Mouse (Mus musculus): ENCODE measurements around the gene Loxl4.

Loxl4 gene

DNA sequence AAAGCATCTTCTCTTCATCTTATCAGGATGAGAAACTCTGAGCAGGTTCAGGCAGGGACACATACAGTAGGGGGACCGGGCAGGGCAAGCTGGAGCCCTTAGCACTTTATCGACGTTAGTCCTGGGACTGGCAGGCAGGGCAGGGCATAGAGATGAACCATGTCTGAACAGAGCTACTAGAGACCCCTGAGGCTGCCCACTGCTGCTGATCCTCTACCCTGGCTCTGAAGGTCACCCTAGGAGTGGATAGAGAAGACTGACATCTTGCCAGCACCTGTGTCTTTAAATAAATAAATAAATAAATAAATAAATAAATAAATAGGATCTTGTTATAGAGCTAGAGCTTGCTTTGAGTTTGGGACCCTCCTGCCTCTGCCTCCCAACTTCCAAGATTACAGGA, 2.9 kb downstream of the Loxl4 start:
- DNase-seq (ENCODE audit: low read depth, low spot score) = no peak

DNA sequence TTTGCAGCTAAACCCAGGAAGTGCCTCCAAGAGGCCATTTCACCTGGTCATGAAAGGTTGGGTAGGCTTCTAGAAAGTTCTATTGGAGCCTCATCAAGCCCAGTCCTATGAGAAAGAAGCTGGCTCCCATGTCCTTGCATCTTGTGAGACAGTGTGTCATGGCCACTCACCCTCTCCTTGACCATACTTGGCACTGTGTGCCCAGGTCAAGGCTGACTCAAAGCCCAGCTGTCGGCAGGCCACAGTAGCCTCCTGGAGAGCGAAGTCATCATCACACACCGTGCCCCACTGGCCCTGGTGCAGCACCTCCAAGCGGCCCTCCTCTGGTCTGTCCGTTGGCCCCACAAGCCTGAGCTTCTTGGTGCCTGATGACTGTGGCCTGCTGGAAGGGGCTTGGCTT, 4.5 kb downstream of the Loxl4 start:
- no peak for DNase-seq (ENCODE audit: low read depth, low spot score)

DNA sequence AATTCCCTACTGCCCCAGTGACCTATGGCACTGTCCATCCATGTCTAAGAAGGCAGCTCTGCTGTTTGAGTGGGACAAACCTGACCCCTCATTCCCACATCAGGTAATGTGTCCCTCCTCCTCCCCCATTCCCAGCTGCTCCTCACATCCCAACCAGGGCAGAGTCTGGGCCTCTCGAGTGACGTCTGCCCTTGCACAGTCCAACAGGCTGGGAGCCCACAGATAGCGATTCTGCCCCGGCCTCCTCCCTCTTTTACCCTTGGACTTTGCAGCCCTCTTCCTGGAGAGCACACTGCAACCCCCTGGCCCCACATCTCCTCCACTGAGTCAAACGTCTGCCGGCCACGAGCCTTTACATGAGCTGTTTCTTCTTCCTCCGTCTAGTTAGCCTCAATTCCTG, 10.0 kb downstream of the Loxl4 start:
- DNase-seq (ENCODE audit: low read depth, low spot score) = no peak

DNA sequence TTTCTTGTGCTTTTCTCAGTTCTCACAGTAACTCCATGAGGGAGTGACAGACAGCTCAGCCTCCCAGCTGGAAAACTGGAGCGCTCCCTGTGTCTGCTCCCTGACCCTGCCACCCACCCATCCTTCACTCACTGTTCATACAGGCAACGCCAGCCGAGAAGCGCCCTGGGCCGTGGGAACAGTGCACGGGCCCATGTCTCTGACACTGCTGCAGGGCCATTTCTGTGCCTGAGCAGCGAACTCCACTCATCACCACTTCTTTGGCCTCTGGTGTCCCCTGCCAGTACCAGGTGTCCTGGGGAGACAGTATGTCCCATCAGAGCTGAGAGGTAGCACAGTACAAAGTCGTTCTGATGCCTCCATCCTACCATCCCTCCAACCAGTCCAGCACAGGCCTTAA, 10.6 kb downstream of the Loxl4 start:
- DNase-seq (ENCODE audit: low read depth, low spot score) = no peak

DNA sequence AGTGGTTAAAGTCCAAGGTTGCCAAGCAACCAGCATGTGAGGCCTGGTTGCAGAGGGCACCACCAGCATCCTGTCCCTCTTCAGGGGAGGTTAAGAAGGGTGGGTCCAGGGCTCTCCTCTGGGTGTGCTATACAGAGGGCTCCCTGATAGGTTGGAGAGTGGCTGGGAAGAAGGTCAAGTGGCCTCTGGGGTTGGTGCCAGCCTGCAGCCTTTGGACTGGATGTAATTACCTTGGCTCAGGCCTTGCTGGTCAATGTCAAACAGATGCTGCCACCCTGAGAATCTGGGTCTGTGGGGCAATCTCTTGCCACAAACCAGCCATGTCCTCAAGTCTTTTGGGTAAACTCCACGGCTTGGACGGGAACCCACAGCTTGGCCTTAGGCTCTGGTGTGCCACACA, 11.2 kb downstream of the Loxl4 start:
- DNase-seq (ENCODE audit: low read depth, low spot score) = no peak

DNA sequence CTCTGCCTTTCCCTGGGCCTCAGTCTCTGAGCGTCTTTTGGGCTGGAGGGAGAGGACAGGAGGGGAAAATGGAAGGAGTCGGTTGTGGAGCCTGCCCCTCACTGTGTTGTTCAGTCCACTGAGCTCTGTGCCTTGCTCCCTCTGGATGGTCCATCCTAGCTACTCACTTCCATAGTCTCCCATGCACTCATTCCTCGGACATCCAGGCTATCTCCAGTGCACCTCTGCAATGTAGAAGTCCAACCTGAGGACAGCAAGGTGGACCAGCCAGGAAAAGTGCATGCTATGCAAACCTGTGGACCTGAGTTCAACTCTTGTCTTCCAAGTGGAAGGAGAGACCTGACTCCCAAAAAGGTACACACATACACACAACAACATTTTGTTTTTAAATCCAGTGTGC, 12.0 kb downstream of the Loxl4 start:
- DNase-seq (ENCODE audit: low read depth, low spot score) = no peak

DNA sequence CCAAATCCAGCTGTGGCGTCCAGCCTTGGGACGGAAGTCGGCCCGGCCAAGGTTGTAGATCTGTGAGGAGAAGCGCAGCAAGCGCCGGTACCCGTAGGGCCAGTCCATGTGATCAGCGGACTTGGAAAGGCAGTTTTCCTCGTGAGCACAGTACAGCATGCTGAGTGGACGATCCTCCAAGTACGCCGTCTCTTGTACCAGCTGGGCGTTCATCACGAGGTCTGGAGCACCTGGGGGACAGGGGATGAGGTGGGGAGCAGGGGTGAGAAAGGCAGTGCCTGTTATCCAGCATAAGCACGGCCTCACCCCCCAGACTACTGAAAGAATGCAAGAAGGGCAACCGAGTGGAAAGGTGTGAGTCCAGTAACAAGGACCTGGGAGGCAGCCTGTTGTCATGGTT, 12.7 kb downstream of the Loxl4 start:
- DNase-seq (ENCODE audit: low read depth, low spot score) = no peak

DNA sequence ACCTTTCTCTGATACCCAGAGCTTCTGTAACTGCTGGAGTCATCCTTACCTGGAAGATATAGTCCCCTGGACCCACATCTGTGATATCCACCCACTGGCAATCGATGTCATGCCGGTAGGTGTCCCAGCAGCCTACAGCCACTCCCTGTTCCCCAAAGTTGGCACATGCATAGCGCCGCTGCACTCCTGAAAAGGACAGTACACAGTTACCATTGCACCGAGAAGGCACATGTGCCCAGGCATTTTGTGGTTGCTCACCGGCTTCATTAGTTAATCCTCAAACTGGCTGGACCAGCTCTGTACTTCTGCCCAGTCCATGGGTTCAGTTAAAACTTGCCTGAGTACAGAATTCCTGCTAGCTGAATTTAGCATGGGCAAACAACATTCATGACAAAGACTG, 14.7 kb downstream of the Loxl4 start:
- DNase-seq (ENCODE audit: low read depth, low spot score) = no peak

DNA sequence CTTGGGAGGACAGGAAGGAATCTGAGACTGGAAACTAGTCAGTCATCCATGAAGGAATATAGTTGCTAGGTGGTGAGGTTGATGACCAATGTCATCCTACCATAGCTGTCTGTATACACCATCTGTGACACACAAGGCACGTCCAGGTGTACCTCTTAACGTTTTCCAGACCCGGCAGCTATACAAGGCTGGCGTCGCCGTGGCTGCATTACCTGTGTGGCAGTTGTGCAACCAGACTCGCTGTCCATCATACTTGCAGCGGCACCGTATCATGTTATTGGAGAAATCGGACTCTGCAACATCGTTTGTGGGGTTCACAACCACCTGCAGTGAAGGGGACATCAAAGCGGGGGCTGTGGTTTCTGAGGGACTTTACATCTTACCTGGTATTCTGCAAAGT, 15.3 kb downstream of the Loxl4 start:
- DNase-seq (ENCODE audit: low read depth, low spot score) = no peak

DNA sequence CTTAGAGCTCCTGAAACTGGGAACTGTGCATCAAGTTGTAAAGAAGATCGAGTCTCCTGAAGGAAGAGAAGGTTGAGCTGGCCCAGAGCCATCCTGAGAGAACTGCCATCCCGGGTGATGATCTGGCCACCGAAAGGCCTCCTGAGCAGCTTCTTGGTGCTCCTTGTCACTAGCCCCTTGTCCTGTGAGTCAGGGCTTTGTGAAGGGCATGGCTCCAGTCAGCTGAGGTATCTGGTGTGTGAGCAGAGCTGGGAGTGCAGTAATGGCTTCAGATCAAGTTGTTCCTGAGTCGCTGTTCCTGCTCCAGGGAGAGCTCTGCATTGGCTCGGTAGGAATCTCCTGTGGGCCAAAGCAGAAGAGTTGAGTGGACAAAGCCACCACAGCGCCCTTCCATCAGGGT, 17.5 kb downstream of the Loxl4 start:
- DNase-seq (ENCODE audit: low read depth, low spot score) = no peak

DNA sequence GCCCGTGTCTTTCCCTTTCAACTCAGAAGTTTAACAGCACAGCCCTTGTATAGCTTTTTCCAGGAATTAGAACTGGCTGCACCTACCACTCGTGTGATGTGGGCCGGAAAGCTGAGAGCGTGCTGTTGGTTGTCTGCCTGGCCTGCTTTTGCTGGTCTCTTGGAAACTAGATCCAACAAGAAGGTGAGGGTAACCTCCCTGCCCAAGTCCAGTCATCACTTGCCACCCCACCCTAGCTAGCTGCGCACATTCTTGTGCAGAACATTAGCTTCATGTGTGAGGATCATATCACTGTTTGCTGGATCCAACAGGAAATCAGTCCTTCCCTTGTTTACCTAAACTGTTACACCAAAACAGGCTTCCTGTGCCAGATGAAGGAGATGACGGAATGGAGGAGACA, 19.2 kb downstream of the Loxl4 start:
- no peak for DNase-seq (ENCODE audit: low read depth, low spot score)

DNA sequence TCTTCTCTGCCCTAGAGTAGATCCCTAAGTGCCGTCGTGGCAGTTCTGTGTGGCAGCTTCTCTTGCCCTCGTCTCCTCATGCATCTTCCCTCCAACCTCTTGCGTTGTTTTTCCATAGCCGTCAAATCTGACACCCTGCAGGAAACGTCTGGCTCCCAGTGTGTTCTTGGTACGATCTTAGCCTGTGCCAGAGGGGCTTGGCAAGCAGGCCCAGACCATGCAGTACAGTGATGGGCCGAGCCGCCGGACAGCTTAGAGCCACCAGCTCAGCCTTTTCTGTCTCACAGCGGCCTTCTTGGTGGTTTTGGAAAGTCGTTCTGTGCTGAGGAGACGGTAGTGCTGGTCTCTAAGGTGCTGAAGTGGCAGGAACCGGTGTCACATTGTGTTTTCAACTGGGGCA, 21.1 kb downstream of the Loxl4 start:
- no peak for DNase-seq (ENCODE audit: low read depth, low spot score)

DNA sequence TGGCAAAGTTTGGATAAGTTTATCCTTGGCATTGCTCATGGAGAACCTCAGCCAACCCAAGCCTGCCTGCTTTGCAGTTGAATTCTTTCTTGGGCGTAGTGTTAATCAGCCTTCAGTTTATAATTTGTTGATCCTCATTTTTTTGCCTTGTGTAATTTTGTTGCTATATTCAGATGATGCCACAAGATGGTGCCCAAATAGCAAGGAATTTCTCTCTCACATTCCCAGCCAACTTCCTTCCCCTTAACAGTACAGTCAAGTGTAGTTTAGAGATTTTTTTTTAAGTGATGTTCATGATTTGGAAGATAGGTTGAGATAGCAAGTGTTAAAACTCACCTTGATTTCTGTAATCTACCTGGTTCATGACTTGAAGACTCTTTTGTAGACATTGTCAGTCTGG, 23.4 kb downstream of the Loxl4 start:
- DNase-seq (ENCODE audit: low read depth, low spot score) = no peak

DNA sequence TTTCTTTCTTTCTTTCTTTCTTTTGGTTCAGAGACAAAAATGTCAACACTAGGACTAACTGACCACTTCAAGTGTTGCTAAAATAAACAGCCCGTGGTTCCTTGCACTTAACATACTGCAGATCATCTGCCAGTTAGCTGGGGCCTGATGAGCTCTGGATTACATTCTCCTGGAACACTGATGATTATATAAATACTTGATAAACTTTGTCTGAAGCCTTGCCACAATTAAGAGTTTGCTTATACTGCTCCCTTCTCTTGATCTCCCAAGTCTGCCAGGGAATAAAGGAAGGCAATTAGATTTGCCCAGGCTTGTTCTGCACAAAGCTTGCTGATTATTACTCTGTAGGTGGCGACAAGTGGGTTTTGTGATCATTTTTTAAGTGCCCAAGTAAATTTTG, 24.9 kb downstream of the Loxl4 start:
- no peak for DNase-seq (ENCODE audit: low read depth, low spot score)

DNA sequence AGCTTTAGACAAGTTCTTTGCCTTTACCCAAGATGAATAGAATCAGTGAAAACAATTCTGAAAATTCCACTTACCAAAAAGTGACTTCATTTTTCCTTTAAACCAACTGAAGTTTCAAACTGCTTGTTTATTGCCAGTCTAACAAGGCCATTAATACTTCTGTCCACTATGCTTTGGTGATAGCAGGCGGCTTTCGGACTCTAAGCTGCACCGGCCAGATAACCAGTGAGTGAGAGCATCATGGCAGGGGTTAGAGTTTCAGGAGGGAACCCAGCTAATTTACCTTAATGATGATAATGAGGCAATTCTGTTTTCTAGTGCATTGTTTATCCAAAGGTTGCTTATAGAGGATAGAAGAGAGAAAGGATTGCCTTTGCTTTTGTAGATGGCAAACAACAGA, 28.4 kb downstream of the Loxl4 start:
- DNase-seq (ENCODE audit: low read depth, low spot score) = peak; percentile 12

DNA sequence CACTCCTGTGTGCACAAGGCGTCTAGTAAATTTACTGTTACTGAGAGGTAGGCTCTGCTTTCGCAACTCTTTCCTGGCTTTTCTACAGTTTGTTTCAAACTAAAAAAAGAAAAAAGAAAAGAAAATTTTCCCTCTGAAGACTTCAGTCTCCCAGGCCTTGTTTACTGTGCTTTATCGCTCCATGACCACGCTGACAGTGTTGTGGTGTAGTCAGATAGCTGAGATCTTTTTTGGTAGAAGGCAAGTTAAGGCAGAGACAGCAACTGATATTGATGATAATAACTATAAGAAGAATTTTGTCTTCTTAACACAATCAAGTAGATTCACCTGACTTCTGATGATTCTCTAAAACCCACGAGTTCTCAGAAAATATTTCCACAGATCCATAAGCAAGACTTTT, 28.9 kb downstream of the Loxl4 start:
- DNase-seq (ENCODE audit: low read depth, low spot score) = peak; percentile 13

DNA sequence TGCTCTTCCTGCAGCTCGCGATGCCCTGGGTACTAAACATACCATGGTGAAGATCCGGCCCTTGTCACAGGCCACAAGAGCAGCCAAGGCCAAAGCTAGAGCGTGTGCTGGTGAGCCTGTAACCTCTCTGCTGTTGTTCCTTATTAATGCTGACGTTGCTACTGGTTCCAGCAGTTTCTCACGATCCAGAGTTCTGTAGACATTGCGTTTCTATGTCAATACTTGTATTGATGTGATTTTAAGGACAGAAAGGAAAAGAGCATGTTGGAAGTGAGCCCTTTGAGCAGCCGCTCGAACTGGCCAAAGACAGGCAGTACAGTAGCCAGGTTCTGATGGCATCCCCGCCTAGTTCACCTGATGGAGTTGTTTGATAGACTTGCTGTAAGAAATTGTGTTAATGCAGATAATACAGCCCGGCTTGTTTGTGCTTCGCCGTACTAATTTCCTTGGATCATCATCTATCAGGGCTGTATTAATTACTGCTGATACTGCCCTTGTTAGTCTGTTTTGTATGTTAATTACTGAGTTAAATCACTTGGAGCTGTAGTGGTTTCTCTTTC, 29.7 kb downstream of the Loxl4 start:
- peak; percentile 8 for DNase-seq (ENCODE audit: low read depth, low spot score)

DNA sequence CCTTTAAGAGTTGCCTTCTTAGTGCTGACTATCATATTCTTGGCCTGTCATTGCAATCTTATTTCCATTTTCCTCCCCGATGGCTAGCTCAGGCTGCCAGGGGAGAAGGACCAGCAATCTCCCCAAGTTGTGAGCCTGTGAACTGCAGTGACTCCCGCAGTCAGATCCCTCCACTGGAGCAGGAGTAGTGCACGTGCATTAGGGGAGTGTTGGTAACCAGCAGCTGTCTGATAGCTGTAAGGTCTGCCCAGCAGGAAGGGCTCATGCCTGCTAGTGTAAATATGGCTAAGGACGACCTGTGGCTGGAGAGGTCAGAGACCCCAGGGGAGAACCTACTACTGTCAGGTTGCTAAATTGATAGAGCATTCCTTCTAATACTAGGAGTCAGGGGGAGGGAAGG, 31.9 kb downstream of the Loxl4 start:
- DNase-seq (ENCODE audit: low read depth, low spot score) = no peak

DNA sequence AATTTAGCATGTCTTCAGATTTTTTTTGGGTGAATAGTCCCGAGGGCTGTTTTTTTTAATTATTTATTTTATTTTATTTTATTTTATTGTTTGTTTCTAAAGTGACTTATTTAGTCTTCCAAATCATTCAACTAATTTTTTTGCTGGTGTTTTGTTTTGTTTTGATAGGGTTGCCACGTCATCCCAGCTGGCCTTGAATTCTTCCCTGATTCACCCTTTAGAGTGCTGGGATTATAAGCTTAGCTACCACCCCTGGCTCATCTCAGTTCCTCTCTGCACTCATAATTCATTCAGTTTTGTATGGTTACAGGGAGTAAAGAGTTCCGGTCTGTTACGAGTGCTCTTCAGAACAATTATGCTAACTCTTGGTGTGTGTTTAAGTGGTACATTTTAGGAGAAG, 34.0 kb downstream of the Loxl4 start:
- no peak for DNase-seq (ENCODE audit: low read depth, low spot score)

DNA sequence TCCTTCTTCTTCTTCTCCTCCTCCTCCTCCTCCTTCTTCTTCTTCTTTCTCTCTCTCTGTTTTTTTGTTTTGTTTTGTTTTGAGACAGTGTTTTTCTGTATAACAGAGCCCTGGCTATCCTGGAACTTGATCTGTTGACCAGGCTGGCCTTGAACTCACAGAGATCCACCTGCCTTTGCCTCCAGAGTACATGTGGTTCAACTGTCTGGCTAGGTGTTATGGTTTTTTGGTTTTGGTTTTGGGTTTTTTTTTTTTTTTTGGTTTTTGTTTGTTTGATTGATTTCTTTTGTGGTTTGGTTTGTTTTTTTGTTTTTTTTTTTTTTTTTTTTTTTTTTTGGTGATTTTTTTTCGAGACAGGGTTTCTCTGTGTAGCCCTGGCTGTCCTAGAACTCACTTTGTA, 35.8 kb downstream of the Loxl4 start:
- DNase-seq (ENCODE audit: low read depth, low spot score) = no peak

DNA sequence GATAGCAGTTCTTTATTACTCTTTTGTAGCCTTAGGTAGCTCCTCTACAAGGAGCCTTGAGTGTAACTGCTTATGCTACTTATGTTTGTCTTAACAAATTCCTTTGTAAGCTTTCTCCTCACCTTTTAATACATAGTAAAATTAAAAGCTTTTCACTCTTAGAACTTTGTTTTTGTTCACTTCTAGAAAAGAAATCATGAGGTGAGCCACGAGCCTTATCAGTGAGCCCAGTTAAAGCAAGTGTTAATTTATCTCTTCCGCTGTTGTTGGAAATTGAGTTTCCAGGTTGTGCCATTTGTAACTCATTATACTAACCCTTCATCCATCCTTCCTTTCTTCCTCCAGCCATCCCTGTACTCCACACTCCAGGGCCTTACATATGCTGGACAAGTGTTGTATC, 37.3 kb downstream of the Loxl4 start:
- DNase-seq (ENCODE audit: low read depth, low spot score) = no peak

DNA sequence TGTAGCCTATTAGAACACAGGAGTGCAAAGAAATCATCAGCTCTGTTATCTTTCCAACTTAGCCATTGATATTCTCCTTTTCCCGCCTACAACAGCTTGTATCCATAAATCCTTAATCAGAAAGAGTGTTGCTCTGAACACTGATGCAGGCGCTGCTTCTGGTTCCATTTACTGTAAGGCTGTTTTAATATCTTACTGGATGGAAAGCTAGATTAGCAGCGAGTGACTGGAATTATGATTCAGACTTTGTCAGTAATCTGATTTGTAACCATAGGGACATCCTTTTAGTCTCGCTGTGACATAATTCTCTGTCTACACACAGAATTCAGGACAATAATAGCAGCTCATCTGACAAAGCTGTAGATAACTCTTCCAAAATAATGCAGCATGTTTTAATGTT, 41.3 kb downstream of the Loxl4 start:
- DNase-seq (ENCODE audit: low read depth, low spot score) = no peak

DNA sequence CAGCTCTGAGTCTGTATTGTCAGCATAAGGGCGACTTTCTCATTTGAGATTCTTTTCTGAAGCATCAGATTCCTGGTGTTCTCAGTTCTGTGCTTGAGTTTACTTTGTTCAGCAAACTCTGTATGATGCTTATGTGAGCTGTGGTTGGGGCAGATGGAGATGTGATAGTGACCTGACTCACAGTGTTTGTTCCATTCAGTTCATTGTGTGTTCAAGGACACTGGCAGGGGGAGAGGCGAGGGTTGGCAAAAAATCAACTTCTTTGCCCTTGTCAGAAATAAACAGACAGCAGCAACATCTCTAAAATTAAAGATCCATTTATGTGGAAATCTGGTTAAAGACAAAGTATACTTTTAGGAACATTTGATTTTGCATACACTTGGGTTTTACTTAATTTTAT, 43.5 kb downstream of the Loxl4 start:
- DNase-seq (ENCODE audit: low read depth, low spot score) = no peak

DNA sequence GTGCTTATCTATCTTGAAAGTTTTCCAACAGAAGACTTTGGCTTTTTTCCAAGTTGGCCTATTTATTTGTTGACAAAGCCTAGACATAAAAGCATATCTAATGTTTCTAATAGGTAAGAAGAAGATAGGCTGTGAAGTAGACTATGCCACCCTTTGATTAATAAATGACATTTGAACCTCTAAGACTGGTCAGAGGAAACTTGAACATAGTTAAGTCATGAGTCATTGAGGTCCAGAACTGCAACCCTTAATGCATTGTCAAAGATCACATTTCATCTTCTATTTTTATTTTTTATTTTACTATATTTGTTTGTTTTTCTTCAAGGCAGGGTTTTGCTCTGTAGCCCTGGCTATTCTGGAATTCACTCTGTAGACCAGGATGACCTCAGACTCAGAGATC, 45.6 kb downstream of the Loxl4 start:
- DNase-seq (ENCODE audit: low read depth, low spot score) = no peak
